Mouse (Mus musculus) heart, adult 2 months (tissue): Measurements from ENCODE around the gene Selenon. TPM values are rescaled to one million over a fixed set of nuclear protein-coding genes. Genes with fewer than 3 reads are reported as not detected.
A peak's percentile ranks its signal among the peaks of the same experiment; 100 is the strongest.
"Not testable (repeated sequence)": the region's sequence is repeated elsewhere in the genome, so short reads cannot be mapped to it uniquely, and the experiment has no call there.

Source experiments
- DNase-seq, 2 experiments: peaks; one replicate each; pipeline ENCODE4 v3.0.0; 2021
- H3K27ac ChIP-seq: fragments of 200-600 bp; 2 replicates; pipeline ENCODE4 v1.8.1; 2022
- H3K27me3 ChIP-seq: fragments of 200-500 bp; 2 replicates; pipeline ENCODE4 v1.6.1; 2012; ENCODE audit warnings: mild to moderate bottlenecking, low read length, inconsistent platforms, mixed read lengths; ENCODE audit not compliant: control insufficient read depth, insufficient read depth
- H3K36me3 ChIP-seq: fragments of 200-500 bp; 2 replicates; pipeline ENCODE4 v1.6.1; 2012; ENCODE audit warnings: low read length, inconsistent platforms; ENCODE audit not compliant: control insufficient read depth, insufficient read depth
- H3K4me1 ChIP-seq: fragments of 200-500 bp; 2 replicates; pipeline ENCODE4 v1.6.1; 2011; ENCODE audit warnings: low read length; ENCODE audit not compliant: control insufficient read depth, insufficient read depth
- H3K4me3 ChIP-seq: fragments of 200-600 bp; 2 replicates; pipeline ENCODE4 v1.8.1; 2022
- H3K79me2 ChIP-seq: fragments of 200-500 bp; replicated peaks from 2 replicates; pipeline ENCODE4 v1.6.1; 2012; ENCODE audit warnings: mild to moderate bottlenecking, inconsistent platforms, low read length, moderate library complexity, mixed read lengths; ENCODE audit not compliant: control insufficient read depth, insufficient read depth
- H3K9ac ChIP-seq: fragments of 200-500 bp; 2 replicates; pipeline ENCODE4 v1.6.1; 2012; ENCODE audit warnings: low read depth, mild to moderate bottlenecking, control low read depth, inconsistent platforms, low read length, mixed read lengths
- CTCF ChIP-seq: fragments of 200-600 bp; IDR thresholded peaks from 2 replicates; pipeline ENCODE4 v1.8.1; 2022; ENCODE audit warnings: antibody characterized with exemption, mild to moderate bottlenecking, moderate library complexity
- EP300 ChIP-seq: fragments of 200-500 bp; IDR thresholded peaks from 2 replicates; pipeline ENCODE4 v1.6.1; 2011; ENCODE audit warnings: low read depth, low read length, control low read depth; ENCODE audit not compliant: insufficient read depth
- POLR2A ChIP-seq: fragments of 200-500 bp; IDR thresholded peaks from 2 replicates; pipeline ENCODE4 v1.6.1; 2011; ENCODE audit warnings: mild to moderate bottlenecking, low read depth, low read length, control low read depth; ENCODE audit not compliant: insufficient read depth
- whole genome bisulfite sequencing: fragments of 180-500 bp; shearing (Covaris S2); methylation state at CpG from one replicate; pipeline ENCODE4 v1.1.7; 2018; 5-methylcytosine and 5-hydroxymethylcytosine counted together
- intact Hi-C: fragments of 180-260 bp; cut with DNase I; formaldehyde crosslinking; loops from one replicate; pipeline ENCODE4 v1.15.1; 2025
- polyA plus RNA-seq: library from polyadenylated mRNA; depleted of rRNA; stranded (reverse); fragments of >200 nt; gene quantifications from 2 replicates; pipeline ENCODE4 v1.2.3, GENCODE M21; 2012
- total RNA-seq, 2 experiments: library from RNA; stranded (reverse); gene quantifications; 2 replicates each; pipeline ENCODE4 v1.2.3; 2021

Selenon gene
- total and polyA plus RNA-seq, 3 experiments, result 18.6 to 22.5 (median 19.9) TPM

DNA sequence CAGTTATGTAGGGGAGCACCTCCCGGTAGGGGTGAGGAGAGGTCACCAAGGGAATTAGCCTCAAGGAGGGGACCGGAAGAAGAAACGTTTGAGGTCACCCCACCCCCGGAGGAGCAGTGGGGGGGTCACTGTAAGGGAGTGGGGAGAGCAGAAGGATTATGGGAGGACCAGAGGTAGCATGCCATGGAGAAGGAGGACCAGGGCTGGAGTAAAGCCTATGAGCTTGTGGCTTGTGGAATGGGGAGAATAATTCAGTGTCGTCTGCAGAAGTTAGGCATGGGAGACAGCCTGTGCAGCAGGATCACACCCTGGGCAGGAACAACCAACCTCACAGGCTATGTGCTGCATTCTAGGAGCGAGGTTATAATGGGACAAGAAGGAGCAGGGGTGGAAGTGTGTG is 54.7 kb downstream of the Selenon start:
- no peak for DNase-seq
- peak overlapping the region; percentile 83 for H3K27ac ChIP-seq
- H3K27me3 ChIP-seq, result no peaks in the 10 kb centered on the region
- 2% methylated on average over 6 of the region's 6 CpGs for WGBS
- H3K36me3 ChIP-seq, result no peaks in the 10 kb centered on the region
- TF ChIP-seq EP300 (0 out of 2 replicates have a peak, but pooled peaks have one; percentile 24), POLR2A (no peak), CTCF (no peak)
- peak overlapping the region; percentile 74 for H3K9ac ChIP-seq
- H3K4me1 ChIP-seq, result peaks cover 10% of the 10 kb centered on the region
- peak overlapping the region; percentile 69 for H3K4me3 ChIP-seq
- H3K79me2 ChIP-seq, result no peaks in the 10 kb centered on the region
- intact Hi-C loops, result no loop called here

GRCm38 (mm10) chr4:134496595-134497210 is 55.3 kb downstream of the Selenon start, which contains the start of gene Paqr7:
TSS of gene Paqr7 (plus strand) at chr4:134496697.
- Histone ChIP-seq H3K4me1 (peaks cover 10% of the 10 kb centered on the region), H3K4me3 (peak within 1 kb of the TSS; percentile 69), H3K27ac (peak within 1 kb of the TSS; percentile 83), H3K79me2 (no peaks in the 10 kb centered on the region), H3K36me3 (no peaks in the 10 kb centered on the region), H3K9ac (peak within 1 kb of the TSS; percentile 74), H3K27me3 (no peaks in the 10 kb centered on the region)
- DNase-seq, result peak; percentile 82 to 89
- TF ChIP-seq EP300 (peak; percentile 56; the same call in 1 of the 2 replicates), CTCF (peak; percentile 23), POLR2A (peak; percentile 57)
- intact Hi-C loops, result no loop called here
- 5% methylated on average over 35 of the region's 35 CpGs for WGBS

GRCm38 (mm10) chr4:134495546-134495923 is 56.4 kb downstream of the Selenon start:
- Histone ChIP-seq H3K36me3 (no peaks in the 10 kb centered on the region), H3K4me1 (peaks cover 10% of the 10 kb centered on the region), H3K9ac (no peak overlapping the region), H3K4me3 (no peak overlapping the region), H3K27ac (peak overlapping the region; percentile 83), H3K27me3 (no peaks in the 10 kb centered on the region), H3K79me2 (no peaks in the 10 kb centered on the region)
- intact Hi-C loops, result no loop called here
- 63% methylated on average over 5 of the region's 5 CpGs for WGBS
- DNase-seq, result no peak
- TF ChIP-seq EP300 (no peak), POLR2A (no peak), CTCF (no peak)

DNA sequence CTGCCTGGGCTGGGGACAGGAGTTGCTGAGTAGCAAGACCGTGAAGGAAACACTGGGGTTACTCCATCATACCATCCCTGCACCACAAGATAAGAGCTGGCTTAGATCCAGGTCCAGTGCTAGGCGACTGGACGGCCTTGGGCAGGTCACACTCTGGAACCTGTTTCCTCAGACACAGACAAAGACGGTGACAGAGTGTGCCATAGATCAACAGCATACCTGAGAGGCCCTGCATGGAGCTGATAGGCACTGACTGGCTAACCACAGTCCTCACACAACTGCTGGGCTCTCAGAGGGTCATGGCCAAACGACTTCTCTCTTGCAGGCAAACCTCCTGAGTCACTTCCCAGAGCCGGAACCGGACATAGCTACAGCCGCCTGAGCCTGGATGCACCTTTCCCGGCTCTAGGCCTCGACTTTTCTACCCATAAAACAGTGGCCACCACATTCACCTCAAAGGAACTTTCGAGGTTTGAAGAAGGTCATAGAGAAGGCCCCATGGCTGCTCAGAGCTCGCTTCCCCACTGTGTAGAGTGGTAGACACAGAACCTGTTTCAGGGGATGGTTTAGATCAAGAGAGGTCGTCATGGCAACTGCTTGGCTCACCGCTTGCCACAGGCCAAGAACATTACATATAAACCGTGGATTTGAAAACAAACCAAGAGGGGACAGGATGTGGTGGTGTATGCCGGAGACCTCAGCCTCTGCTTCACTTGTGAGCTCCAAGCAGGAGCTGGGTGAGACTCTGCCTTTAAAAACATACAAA is 57.0 kb downstream of the Selenon start:
- Histone ChIP-seq H3K27ac (peak overlapping the region; percentile 15; the same call in 1 of the 2 replicates), H3K27me3 (no peaks in the 10 kb centered on the region), H3K4me3 (no peak overlapping the region), H3K36me3 (no peaks in the 10 kb centered on the region), H3K79me2 (no peaks in the 10 kb centered on the region), H3K9ac (no peak overlapping the region), H3K4me1 (peaks cover 10% of the 10 kb centered on the region)
- intact Hi-C loops, result no loop called here
- peak in 1 of 2 experiments; percentile 39 for DNase-seq
- TF ChIP-seq CTCF, result no peak
- no peak for TF ChIP-seq POLR2A
- no peak for TF ChIP-seq EP300
- 50% methylated on average over 16 of the region's 16 CpGs for WGBS

DNA sequence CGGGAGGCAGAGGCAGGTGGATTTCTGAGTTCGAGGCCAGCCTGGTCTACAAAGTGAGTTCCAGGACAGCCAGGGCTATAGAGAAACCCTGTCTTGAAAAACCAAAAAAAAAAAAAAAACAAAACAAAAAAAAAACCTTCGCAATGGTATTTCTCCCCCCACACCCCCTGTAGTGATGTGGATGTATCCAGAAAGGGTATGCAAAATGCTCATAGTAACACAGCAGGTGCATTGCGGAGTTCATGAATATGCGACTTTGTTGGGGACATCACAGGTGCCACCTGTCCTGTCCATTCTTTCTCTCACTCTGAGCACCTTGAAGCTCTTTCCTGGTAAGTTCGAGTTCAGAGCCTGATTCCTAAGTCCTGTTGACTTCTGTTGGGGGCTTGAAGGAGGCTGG is 57.8 kb downstream of the Selenon start:
- H3K4me3 ChIP-seq, intact Hi-C loops, DNase-seq, H3K36me3 ChIP-seq, H3K27me3 ChIP-seq, H3K27ac ChIP-seq, H3K79me2 ChIP-seq, H3K9ac ChIP-seq: not testable (repeated sequence)
- 93% methylated on average over 6 of the region's 6 CpGs for WGBS
- peaks cover 12% of the 10 kb centered on the region for H3K4me1 ChIP-seq

- Histone ChIP-seq H3K9ac (no peak overlapping the region), H3K4me1 (peaks cover 9% of the 10 kb centered on the region), H3K36me3 (no peaks in the 10 kb centered on the region), H3K27me3 (no peaks in the 10 kb centered on the region), H3K27ac (no peak overlapping the region), H3K4me3 (no peak overlapping the region), H3K79me2 (no peaks in the 10 kb centered on the region)
- intact Hi-C loops, result no loop called here
- DNase-seq, result no peak
- no peak for TF ChIP-seq EP300
- no peak for TF ChIP-seq POLR2A
- no peak for TF ChIP-seq CTCF
- 48% methylated on average over 6 of the region's 6 CpGs for WGBS
These were observed 60.2 kb downstream of the Selenon start for GRCm38 (mm10) chr4:134491716-134492115.
